Mouse (Mus musculus) brain, embryonic 14.5 days (tissue): ENCODE measurements around the gene Plin2.

Experiments
- CTCF ChIP-seq: fragments of 200-500 bp; IDR thresholded peaks from 2 replicates; pipeline ENCODE4 v1.5.1; 2012; ENCODE audit warnings: inconsistent platforms, mild to moderate bottlenecking, moderate library complexity, borderline replicate concordance; ENCODE audit not compliant: insufficient read depth, insufficient read length; ENCODE audit errors: extremely low read depth
- POLR2A ChIP-seq: fragments of 200-500 bp; IDR thresholded peaks from 2 replicates; pipeline ENCODE4 v1.6.1; 2012; ENCODE audit warnings: mild to moderate bottlenecking, inconsistent platforms, borderline replicate concordance; ENCODE audit not compliant: poor library complexity, insufficient read depth, insufficient read length, severe bottlenecking; ENCODE audit errors: extremely low read depth

GRCm38 (mm10) chr4:86683280-86683679 is 13.4 kb upstream of the Plin2 start:
- TF ChIP-seq CTCF (no peak), POLR2A (no peak)
